Mouse (Mus musculus): ENCODE results near the gene Pabpc4.
"Not testable (repeated sequence)": the region's sequence is repeated elsewhere in the genome, so short reads cannot be mapped to it uniquely, and the experiment has no call there.

Pabpc4 gene

DNA sequence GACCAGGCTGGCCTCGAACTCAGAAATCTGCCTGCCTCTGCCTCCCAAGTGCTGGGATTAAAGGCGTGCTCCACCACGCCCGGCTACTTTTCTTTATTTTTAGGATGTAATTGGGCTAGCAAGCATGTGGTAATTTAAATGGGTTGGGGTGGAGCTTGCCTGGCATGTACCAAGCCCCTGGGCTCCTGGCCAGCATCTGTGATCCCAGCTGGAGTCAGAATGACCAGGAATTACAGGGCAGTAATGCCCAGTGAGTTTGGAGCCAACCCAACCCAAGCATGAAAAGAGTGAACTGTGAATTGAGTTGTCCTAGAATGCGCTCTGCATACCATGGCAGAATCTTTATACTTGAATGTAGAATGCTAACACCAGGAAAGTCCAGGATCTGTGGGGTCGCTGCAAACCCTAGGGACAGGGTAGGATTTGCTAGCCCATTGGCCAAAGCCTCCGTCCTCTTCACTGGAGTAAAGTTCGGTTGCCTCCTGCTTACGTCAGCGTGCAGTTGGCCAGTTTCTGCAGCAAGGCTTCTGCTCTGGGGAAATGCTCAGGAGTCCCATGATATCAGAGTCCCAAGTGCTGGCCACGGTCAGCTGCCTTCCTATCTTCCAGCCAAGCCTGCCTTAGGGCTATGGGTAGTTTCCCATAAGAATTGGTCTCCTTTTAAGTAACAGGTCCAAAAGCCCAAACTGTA, 37.0 kb downstream of the Pabpc4 start:
- peak; percentile 54 for DNase-seq

DNA sequence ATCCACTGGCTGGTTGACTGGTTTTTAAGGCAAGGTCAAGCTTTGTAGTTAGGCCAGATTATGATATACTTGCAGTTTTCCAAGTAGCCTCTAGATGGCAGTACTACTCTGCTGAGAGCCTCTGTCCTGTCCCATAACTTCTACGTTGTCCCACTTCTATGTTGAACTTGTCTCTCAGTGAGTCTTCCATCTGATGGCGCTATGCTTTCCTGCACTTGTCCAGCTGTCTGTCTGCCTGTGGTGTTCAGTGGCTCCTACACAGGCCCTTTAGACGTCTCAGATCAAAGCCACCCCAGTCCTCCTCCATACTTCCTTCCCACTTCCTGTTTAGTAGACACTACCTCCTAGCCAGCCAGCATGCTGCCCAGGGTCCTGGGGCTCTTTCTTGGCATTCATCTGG, 43.6 kb downstream of the Pabpc4 start:
- no peak for DNase-seq

DNA sequence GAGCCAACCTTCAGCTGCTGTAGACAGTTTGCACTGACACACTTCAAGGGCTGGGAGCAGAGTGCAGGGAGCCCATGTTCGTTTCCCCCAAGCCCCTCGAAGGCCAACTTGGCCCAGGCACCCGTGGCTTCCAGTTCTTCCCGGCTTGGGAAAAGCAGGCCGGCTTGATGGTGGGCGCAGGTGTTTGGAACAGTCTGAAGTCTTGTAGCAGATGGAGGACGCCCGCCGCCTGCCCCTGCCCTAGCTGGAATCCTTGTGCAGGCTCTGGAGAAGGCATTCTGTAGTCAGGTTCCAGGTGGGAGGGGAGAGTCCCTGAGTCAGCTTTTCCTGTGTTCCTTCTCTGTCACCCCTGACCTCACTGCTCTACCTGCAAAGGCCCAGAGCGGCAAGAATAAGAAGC, 44.8 kb downstream of the Pabpc4 start:
- no peak for DNase-seq

DNA sequence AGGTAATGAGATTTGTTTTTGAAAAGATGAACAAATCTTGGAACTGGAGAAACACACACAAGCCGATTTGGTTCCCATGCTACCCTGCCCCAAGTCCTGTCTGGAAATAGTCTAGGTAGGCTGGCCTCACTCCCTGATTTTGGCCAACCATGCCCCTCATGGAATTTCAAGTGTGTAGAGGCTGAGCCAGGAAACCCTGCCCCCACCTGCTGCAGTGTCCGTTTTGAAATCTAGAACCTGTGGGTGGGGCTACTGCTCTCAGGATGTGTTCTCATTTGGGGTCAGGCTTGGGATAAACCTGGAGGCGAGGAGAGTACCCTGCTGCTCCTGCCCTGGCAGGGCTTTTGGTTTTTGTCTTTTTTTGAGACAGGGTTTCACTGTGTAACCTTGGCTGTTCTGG, 46.1 kb downstream of the Pabpc4 start:
- DNase-seq: no peak

DNA sequence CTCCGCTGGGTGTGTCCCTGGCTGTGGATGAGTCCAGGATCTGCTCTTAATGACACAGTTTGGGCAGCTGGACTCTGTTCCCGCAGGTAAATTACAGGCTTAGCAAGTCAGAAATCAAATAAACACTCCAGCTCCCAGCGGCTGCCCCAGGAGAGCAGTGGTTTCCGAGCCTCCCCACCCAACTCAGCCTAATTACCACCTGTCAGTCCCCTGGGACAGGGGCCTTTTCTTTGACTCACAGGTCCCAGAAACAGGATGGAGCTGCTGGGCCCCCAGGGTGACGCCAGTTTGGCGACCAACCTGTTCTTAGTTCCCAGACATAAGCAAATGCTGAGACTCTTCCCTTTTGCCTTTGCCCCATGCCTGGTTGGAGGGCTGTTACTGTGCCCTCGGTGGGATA, 49.7 kb downstream of the Pabpc4 start:
- no peak for DNase-seq

DNA sequence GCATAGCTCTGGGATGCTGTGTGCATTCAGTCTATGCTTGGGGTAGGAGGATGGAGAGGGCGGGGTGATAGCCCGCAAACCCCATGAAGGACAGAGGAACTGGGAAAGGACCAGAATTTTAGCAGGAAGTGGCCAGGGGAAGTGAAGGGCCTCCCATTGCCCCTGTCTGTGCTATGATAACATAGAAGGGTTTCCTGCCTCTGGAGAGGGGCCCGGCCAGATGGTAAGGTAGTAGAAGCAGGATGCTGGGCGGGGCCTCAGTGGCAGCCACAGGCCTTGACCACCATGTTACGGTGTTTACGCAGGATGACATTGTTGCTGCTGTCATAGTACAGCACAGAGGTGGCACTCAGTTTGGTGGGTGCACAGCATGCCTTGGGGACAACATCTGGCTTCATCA, 50.9 kb downstream of the Pabpc4 start:
- no peak for DNase-seq

DNA sequence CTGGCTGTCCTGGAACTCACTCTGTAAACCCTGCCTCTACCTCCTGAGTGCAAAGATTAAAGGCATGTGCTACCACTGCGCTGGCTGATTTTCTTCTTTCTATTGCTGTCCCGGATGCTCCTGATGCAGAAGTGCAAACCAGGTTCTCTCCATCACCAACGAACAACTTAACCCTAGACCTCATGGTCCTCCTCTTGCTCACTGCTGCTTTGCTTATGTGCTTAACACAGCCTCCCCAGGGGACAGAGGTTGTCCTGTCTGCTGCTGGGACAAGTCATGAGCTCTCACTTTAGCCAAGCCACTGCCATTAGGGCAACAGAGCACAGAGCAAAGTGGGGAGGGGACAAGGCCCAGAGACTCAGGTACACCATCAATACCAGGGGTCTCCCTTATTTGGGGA, 52.3 kb downstream of the Pabpc4 start:
- no peak for DNase-seq

DNA sequence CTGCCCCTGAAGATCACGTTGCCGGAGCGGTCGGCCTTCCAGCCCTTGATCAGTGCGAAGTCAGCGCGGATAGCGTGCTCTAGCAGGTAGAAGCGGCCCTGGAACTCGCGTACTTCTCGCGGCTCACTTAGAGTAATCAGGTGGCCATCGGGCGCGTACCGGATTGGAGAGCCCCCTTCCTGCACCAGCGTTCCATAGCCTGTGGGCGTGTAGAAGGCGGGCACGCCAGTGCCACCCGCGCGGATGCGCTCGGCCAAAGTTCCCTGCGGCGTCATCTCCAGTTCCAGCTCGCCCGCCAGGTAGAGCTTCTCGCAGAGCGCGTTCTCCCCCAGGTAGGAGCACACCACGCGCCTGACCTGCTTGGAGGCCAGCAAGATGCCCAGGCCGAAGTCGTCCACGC, 60.8 kb downstream of the Pabpc4 start:
- peak; percentile 19 for DNase-seq

DNA sequence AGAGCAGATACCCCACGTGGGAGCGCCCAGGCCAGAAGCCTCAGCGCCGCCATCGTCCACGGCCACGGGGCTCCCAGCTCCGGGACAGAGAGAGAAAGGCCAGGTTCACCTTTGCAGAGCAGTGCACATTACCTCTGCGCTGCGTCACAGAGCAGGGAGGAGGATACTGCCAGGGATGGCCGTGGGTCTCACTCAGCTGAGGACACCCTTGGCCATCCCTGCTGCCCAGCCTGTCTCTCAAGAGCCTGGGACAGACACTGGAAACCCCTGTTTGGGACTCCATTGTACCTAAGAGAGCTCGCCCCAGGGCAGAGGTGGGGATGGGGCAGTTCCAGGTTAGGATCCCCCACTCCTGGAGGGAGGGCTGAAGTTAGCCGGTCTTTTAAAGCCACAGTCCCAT, 61.4 kb downstream of the Pabpc4 start, which contains the start of gene Oxct2a:
TSS of gene Oxct2a (minus strand) at position 101 of the 400 bp plus-strand sequence.
- DNase-seq: peak; percentile 14

DNA sequence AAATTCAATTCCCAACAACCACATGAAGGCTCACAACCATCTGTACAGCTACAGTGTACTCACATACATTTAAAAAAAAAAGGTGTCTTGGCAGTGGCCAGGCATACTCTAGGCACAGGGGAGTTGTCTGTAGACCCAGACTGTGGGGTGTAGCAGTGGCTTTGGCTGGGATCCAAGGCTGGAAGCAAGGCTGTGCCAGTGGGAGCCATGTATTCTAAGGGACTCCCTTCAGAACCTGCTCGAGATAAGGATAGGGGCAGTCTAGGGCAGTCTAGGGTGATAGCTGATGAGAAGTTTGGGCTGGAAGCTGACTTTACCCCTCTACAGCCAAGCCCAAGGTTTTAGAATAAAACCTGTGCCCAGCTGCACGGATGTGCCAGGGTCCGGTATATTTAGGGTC, 63.9 kb downstream of the Pabpc4 start:
- DNase-seq: no peak

DNA sequence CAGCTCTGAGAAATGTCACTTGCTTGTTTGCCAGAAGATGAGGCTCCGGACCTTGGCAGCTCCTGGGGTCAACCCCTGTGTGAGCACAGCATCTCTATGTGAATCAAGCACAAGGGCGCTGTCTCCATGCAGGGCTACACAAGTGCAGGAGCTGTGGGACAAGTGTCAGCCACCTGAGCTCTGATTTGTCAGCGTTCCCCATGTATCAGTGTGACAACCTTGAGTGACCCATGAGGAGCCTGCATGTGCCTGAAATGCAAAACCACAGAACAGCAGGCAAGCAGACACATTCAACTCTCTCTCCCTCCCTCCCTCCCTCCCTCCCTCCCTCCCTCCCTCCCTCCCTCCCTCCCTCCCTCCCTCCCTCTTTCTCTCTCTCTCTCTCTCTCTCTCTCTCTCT, 65.5 kb downstream of the Pabpc4 start:
- no peak for DNase-seq

DNA sequence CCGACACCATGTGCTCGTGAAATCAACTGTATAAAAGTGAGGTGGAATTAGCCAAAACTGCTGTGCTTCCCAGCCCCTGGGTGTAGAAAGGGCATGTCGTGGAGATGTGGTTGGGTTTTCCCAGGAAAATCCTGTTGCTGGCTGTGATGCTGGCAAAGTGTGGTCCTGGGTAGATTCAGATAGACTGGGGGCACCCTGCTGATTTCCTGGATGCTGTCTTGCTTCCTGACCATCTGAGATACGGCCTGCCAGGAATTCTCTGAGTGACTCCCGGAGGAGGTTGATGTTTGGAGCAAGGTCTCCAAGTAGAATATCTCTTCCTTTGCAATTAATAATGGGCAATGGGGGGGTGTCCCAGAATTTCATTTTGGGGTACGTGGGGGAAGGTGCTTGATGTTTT, 66.8 kb downstream of the Pabpc4 start:
- no peak for DNase-seq

DNA sequence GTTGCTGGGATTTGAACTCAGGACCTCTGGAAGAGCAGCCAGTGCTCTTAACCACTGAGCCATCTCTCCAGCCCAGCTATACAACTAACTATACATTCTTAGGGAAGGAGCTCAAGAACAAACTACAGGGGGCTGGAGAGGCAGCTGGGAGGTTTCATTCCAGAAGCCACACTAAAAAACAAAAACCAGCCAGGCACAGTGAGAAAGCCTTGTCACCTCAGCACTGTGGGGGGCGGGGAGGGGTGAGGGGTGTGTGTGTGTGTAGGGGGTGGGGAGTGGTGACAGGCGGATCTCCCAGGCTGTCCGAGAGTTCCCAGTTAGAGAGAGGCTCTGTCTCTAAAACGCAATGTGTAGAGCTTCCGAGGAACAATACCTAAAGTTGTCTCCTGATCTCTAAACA, 69.2 kb downstream of the Pabpc4 start:
- no peak for DNase-seq

DNA sequence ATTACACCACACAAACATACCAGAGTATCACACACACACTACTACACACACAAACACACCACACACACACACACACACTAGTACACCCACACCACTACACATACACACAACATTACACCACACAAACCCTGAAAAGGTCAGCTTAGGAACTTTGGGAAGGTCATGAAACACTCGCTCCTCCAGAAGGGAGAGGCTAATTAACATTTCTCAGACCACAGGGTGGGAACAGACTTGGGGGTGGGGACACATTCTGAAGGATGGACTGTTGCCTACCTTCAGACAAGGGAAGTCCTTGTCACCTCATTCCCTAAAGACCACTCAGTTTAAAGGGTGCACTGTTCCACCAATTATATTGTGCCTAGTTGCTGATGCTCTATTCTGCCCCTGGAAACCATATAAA, 69.8 kb downstream of the Pabpc4 start:
- not testable (repeated sequence) for DNase-seq

DNA sequence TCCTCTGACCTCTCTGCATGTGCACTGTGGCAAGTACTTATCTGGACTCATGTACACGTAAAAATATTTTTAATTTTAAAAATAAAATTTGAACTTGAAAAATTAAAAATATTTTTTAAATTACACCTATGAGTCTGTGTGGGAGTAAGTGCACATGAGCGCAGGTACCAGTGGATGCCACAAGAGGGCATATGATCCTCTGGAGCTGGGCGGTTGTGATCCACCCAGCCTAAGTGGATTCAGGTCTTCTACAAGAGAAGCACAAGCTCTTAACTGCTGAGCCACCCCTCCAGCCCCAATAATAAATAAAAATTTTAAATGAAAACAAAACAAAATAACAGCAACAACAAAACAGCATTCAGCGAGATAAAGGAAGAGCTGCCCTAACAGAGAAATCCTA, 71.0 kb downstream of the Pabpc4 start:
- DNase-seq: no peak

DNA sequence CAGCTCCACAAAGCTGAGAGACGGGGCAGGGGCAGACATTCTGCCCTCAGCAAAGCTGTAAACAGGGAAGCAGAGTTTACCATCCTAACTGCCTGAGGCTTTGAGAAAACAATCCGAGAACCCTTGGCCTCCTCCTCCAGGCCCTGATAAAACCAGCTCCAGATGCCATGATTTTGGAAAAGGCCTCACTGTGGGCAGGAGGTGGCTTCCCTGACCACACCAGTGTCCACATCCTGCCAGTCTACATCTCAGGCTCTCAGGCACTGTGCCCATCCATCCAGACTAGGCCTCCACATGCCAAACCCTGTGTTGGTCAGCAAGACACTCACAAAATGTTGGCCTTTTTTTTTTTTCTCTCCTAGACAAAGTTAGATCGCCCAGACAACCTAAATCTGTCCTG, 72.0 kb downstream of the Pabpc4 start:
- DNase-seq: no peak

DNA sequence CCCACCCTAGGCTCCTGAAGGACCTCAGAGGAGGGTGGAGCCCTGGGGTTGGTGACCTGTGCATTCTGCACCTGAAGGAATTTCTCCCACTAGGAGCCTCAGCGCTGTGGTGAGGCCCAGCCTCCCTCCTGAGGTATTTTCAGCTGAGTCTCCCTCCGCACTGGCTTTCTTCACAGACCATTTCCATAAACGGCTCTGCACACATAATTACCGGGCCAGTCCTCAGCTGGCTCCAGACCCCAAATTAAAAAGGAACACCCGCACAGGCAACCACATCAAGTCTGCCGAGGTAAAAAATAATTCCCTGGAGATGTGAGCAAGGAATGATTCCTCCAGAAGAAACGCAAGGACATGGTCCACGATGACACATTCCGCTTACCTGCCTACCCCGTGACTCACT, 73.1 kb downstream of the Pabpc4 start:
- DNase-seq: not testable (repeated sequence)

DNA sequence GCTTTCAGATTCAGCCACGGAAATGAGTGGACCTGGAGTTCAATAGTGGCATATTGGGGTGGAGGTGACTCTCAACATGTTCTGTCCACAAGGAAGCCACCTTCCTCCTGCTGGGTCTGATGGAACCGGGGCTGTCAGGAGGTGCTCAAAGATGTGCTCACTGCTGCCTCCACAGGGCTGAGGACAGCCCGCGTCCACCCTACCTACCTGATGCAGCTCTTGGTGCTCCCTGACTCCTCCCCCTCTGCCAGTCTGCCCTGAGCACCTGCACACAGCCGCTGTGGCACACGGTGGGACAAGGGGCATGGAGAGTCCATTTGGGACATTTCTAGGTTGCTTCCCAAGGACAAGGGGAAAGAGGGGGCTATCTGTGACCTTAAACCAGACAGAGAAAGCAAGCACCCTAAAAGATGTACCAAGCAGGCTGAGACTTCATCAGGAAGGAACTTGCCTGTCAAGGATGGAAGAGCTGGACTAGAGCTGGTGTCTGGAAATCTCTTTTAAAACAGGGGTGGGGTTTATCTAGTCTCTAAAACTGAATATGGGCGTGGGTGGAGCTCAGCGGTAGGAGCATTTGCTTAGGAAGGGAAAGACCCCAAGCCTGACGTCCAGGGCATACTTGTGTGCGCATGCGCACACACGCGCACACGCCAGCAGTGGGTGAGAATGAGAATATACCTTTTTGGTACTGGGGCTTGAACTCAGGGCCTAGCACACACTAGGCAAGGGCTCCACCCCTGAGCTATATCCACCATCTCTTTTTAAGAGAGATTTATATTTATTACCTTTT, 73.8 kb downstream of the Pabpc4 start:
- no peak for DNase-seq

DNA sequence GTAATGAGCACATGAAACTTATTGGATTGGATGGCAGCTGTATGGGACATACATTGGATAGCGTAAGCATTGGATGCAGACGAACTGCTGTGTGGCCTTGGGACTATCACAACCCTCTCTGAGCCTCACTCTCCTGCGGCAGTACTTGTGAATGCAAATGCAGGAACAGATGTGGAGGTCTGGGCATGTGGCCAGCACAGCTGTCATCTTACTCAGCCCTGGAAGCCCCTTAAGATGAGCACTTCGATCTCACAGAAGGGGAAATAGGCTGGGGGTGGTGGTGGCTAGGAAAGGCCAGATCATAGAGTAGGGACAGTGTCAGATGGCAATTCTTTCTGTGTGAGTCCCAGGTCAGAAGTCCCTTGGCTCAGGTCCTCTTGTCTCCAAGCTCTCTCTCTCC, 75.5 kb downstream of the Pabpc4 start:
- DNase-seq: peak; percentile 40

DNA sequence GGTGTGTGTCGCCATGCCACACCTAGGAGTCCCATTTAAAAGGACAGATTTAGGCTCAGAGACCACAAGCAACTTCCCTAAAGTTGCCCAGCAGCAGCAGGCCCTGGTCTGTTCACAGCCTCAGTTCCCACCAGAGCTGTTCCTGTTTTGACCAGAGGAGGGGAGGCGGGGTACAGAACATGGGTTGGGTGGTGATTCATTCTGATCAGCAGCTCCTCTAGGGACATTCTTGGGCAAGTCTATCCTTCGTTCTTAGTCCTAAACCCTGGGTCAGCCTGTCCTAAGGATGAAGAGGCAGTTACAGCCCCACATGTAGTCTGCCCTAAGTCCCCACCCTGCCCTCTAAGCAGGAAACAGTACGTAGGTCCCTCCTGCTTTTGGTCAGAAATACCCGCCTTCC, 78.1 kb downstream of the Pabpc4 start:
- DNase-seq: no peak

DNA sequence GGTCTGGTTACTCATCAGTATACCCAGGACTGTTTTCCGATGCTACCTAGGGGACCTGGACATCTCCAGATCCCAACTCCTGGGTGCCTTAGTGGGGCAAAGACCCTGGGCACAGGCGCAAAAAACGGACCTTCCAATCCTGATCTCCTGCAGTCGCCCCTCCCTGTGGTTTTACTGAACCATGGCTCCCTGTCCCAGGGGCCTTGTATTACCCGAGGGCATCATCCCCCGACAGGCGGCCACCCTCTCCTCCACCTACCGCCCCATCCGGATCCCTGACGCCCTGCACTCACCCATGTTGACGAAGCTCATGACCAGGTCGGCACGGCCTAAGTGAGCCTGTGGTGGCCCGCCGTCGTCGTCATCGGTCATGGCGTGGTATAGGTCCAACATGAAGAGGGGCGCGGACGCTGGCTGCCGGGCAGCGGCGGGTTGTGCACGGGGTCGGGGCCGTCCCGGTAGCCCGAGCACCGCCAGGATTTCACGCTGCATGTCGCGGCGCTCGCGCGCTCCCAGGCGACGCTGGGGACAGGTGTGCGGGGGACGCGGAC, 80.0 kb downstream of the Pabpc4 start:
- DNase-seq: no peak

DNA sequence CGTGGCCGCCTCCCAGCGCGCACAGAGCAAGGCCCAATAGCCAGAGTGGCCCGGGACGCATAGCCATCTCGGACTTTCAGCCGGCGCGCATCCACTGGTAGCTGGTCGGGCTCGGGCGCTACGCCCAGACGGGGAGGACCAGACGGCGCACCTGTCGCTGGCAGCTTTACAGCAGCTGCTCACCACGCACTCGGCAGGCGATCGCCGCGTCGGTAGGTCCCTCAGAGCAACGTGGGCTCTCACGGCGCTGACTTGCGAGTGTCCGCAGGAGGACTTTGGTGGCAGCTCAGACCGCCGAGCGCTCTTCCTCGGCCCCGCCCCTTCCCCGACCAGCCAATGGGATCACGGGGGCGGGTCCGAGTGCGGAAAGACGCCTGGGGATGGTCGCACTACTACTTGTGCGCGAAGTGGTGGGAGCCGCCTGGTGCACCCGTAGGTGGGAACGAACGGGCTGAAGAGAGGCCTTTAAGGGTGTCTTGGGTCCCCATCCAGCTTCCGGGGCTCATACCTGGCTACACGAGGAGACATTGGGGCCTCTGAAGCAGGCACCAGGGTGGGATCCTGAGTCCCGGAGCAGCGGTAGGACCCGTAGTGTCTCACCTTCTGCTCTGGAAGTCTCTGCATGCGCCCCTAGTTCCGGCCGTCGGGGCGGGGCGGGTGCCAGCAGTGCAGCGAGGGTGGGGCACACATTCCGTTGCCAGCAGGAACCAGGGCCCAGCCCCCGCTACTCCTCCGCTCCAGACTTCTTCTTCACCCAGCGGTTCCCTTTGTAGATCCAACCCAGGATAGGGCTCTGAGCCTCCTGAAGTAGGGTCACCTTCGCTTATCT, 80.7 kb downstream of the Pabpc4 start, which contains the start of gene Bmp8a:
TSS of gene Bmp8a (minus strand) at position 611 of the 829 bp plus-strand sequence.
- DNase-seq: peak; percentile 86

DNA sequence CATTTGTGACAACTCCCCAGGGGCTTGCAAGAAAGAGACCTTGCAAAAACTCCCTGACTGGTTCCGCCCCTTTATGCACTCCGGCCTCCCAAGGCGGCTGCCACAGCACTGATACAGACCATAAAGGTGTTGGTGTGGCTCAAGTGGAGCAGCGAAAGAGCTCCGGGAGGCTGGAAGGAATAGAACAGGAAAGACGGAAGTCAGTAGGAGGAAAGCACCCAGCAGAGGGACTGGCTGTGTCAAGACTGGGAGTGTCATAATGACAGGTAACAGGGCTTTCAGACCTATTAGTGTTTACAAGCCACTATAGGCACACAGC, 81.3 kb downstream of the Pabpc4 start:
- DNase-seq: no peak
